Mouse (Mus musculus) megakaryocyte, embryonic 14.5 days (primary cell): ENCODE data around the gene Ptprb.

Source experiments
- FLI1 ChIP-seq: IDR thresholded peaks from 2 replicates; pipeline ENCODE4 v1.6.1; 2012; ENCODE audit warnings: low read length, inconsistent platforms, mixed read lengths
- GATA1 ChIP-seq: IDR thresholded peaks from 3 replicates; pipeline ENCODE4 v1.6.1; 2012; ENCODE audit warnings: mixed read lengths, low read length, inconsistent platforms, borderline replicate concordance

- no peak for TF ChIP-seq FLI1
- TF ChIP-seq GATA1 = no peak
Measured at GRCm38 (mm10) chr10:116394585-116394984, 119.3 kb downstream of the Ptprb start.
